Mouse (Mus musculus) C2C12 (cell line): Measurements from ENCODE around the gene Kif4. TPM values are rescaled to one million over a fixed set of nuclear protein-coding genes. Genes with fewer than 3 reads are reported as not detected.

Experiments
- H3K27me3 ChIP-seq: one replicate; pipeline ENCODE4 v1.6.1; 2011; ENCODE audit not compliant: control insufficient read depth, insufficient read depth, insufficient read length
- H3K36me3 ChIP-seq: one replicate; pipeline ENCODE4 v1.6.1; 2011; ENCODE audit not compliant: control insufficient read depth, insufficient read depth
- H3K4me3 ChIP-seq: one replicate; pipeline ENCODE4 v1.5.1; 2011; ENCODE audit warnings: mild to moderate bottlenecking, control low read depth; ENCODE audit not compliant: poor library complexity, insufficient read depth, severe bottlenecking
- H3K79me2 ChIP-seq: one replicate; pipeline ENCODE4 v1.6.1; 2011; ENCODE audit not compliant: control insufficient read depth, insufficient read depth
- H3K79me3 ChIP-seq: one replicate; pipeline ENCODE4 v1.6.1; 2011; ENCODE audit warnings: low read depth, control low read depth
- H3ac ChIP-seq: one replicate; pipeline ENCODE3; 2011; ENCODE audit warnings: low read depth; ENCODE audit not compliant: control insufficient read depth, insufficient read length
- CEBPB ChIP-seq: IDR thresholded peaks from one replicate; pipeline ENCODE4 v1.6.1; 2011; ENCODE audit warnings: low read depth, mild to moderate bottlenecking, control low read depth, moderate library complexity
- CTCF ChIP-seq: IDR thresholded peaks from one replicate; pipeline ENCODE4 v1.5.1; 2011; ENCODE audit not compliant: control insufficient read depth, insufficient read depth, insufficient read length
- FOSL1 ChIP-seq: IDR thresholded peaks from one replicate; pipeline ENCODE4 v1.8.0; 2011; ENCODE audit warnings: mild to moderate bottlenecking, low read length; ENCODE audit not compliant: poor library complexity, insufficient read depth, severe bottlenecking
- MAX ChIP-seq: IDR thresholded peaks from one replicate; pipeline ENCODE4 v1.6.1; 2011; ENCODE audit warnings: mild to moderate bottlenecking, control low read depth
- MYOD1 ChIP-seq: IDR thresholded peaks from one replicate; pipeline ENCODE4 v1.6.1; 2011; ENCODE audit warnings: low read depth; ENCODE audit not compliant: control insufficient read depth, insufficient read length
- MYOG ChIP-seq: IDR thresholded peaks from one replicate; pipeline ENCODE4 v1.6.1; 2011; ENCODE audit not compliant: control insufficient read depth, insufficient read length; ENCODE audit errors: extremely low read depth
- USF1 ChIP-seq: IDR thresholded peaks from one replicate; pipeline ENCODE4 v1.6.1; 2011; ENCODE audit warnings: low read depth, mild to moderate bottlenecking, control low read depth, moderate library complexity
- polyA plus RNA-seq: library from polyadenylated mRNA; unstranded; fragments of >200 nt; fragmentation: generic; extraction: Trizol; gene quantifications from one replicate; pipeline ENCODE4 v1.2.1, GENCODE M21; 2012; ENCODE audit warnings: missing spikeins

The Kif4 gene
- polyA plus RNA-seq, 1 experiment, result 14.2 TPM

GRCm38 (mm10) chrX:100621366-100621765 is 4.2 kb upstream of the Kif4 start:
- TF ChIP-seq CEBPB (no peak), MAX (no peak), CTCF (no peak), USF1 (no peak), MYOD1 (no peak), FOSL1 (no peak), MYOG (no peak)
- Histone ChIP-seq H3K36me3 (peaks cover 7% of the 10 kb centered on the region), H3K79me3 (peaks cover 9% of the 10 kb centered on the region), H3K79me2 (peaks cover 12% of the 10 kb centered on the region), H3ac (no peak overlapping the region), H3K4me3 (no peak overlapping the region), H3K27me3 (no peaks in the 10 kb centered on the region)

- TF ChIP-seq CEBPB, result no peak
- TF ChIP-seq MAX, result no peak
- TF ChIP-seq CTCF, result no peak
- Histone ChIP-seq H3K36me3 (peaks cover 17% of the 10 kb centered on the region), H3ac (no peak overlapping the region), H3K79me3 (peaks cover 34% of the 10 kb centered on the region), H3K79me2 (peaks cover 41% of the 10 kb centered on the region), H3K4me3 (no peak overlapping the region), H3K27me3 (no peaks in the 10 kb centered on the region)
These were observed 1.3 kb upstream of the Kif4 start for GRCm38 (mm10) chrX:100624242-100624641.

GRCm38 (mm10) chrX:100625146-100625545 is 391 bp upstream of the Kif4 start:
- peak overlapping the region; percentile 60 for H3K4me3 ChIP-seq
- TF ChIP-seq USF1 (no peak), MYOG (no peak), CEBPB (no peak), MYOD1 (no peak), FOSL1 (no peak), CTCF (no peak), MAX (no peak)
- H3K79me3 ChIP-seq, result peaks cover 40% of the 10 kb centered on the region
- H3ac ChIP-seq, result no peak overlapping the region
- peaks cover 17% of the 10 kb centered on the region for H3K36me3 ChIP-seq
- no peaks in the 10 kb centered on the region for H3K27me3 ChIP-seq
- peaks cover 50% of the 10 kb centered on the region for H3K79me2 ChIP-seq

- H3K36me3 ChIP-seq, result peaks cover 17% of the 10 kb centered on the region
- peaks cover 54% of the 10 kb centered on the region for H3K79me2 ChIP-seq
- TF ChIP-seq CEBPB (no peak), MAX (peak; percentile 43)
- peaks cover 41% of the 10 kb centered on the region for H3K79me3 ChIP-seq
- H3ac ChIP-seq, result peak within 1 kb of the TSS; percentile 83
- H3K4me3 ChIP-seq, result peak within 1 kb of the TSS; percentile 60
- no peaks in the 10 kb centered on the region for H3K27me3 ChIP-seq
These were observed 561 bp downstream of the Kif4 start, which contains the start of gene Pdzd11 for GRCm38 (mm10) chrX:100625802-100626793. Gene Pdzd11 (minus strand): TSS chrX:100626568.

- TF ChIP-seq CEBPB, result no peak
- no peak for TF ChIP-seq MYOG
- no peak for TF ChIP-seq MAX
- TF ChIP-seq CTCF, result no peak
- no peak for TF ChIP-seq MYOD1
- TF ChIP-seq FOSL1, result no peak
- TF ChIP-seq USF1, result no peak
- Histone ChIP-seq H3K79me2 (peaks cover 54% of the 10 kb centered on the region), H3K79me3 (peaks cover 50% of the 10 kb centered on the region), H3K27me3 (no peaks in the 10 kb centered on the region), H3K36me3 (peaks cover 13% of the 10 kb centered on the region), H3ac (no peak overlapping the region), H3K4me3 (no peak overlapping the region)
These were observed 3.5 kb downstream of the Kif4 start for GRCm38 (mm10) chrX:100629076-100629475.

- no peak overlapping the region for H3K4me3 ChIP-seq
- H3K36me3 ChIP-seq, result peaks cover 36% of the 10 kb centered on the region
- H3K27me3 ChIP-seq, result no peaks in the 10 kb centered on the region
- TF ChIP-seq CTCF, result no peak
- TF ChIP-seq CEBPB, result no peak
- no peak for TF ChIP-seq FOSL1
- TF ChIP-seq MYOD1, result no peak
- no peak for TF ChIP-seq MAX
- TF ChIP-seq USF1, result no peak
- H3K79me3 ChIP-seq, result no peaks in the 10 kb centered on the region
- no peaks in the 10 kb centered on the region for H3K79me2 ChIP-seq
- no peak overlapping the region for H3ac ChIP-seq
These were observed 12.9 kb downstream of the Kif4 start for GRCm38 (mm10) chrX:100638477-100638876.
